Mouse (Mus musculus) frontal cortex, postnatal 25 days (tissue): ENCODE data around the gene Ramp2.

Experiments
- DNase-seq, 2 experiments: peaks; one replicate each; pipeline ENCODE4 v3.0.0; 2022; ENCODE audit warnings: low spot score in 2 of 2

The Ramp2 gene

GRCm38 (mm10) chr11:101245855-101246701, at the start of gene Ramp2:
Gene Ramp2, plus strand, starts transcription at chr11:101246028.
- no peak for DNase-seq

- no peak for DNase-seq
Measured at GRCm38 (mm10) chr11:101196175-101196574, 49.7 kb upstream of the Ramp2 start.

- DNase-seq, result no peak
Measured at GRCm38 (mm10) chr11:101199555-101199954, 46.3 kb upstream of the Ramp2 start.

DNA sequence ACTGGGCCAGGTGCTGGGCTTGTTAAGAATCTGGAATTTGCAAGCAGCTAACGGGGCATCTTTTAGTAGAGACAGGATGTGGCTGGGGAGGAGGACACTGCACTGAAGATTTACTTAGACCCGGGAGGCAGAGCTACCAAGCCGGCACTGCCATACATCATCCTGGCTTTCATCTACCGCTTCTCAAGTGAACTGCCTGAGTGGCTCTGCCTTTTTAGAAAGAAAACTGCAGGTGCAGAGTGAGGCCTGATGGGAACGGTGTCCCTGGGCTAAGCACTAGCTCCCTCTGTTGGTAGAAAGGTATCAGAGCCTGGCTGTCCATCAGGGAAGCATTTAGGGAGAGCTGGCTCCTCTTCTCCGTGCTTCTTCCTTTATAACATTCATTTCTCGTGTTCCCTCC, 44.8 kb upstream of the Ramp2 start:
- no peak for DNase-seq

- DNase-seq, result no peak
Measured at GRCm38 (mm10) chr11:101211970-101212369, 33.9 kb upstream of the Ramp2 start.

GRCm38 (mm10) chr11:101216936-101217335, 28.9 kb upstream of the Ramp2 start:
- no peak for DNase-seq

GRCm38 (mm10) chr11:101218436-101219055, 27.3 kb upstream of the Ramp2 start:
- no peak for DNase-seq

DNA sequence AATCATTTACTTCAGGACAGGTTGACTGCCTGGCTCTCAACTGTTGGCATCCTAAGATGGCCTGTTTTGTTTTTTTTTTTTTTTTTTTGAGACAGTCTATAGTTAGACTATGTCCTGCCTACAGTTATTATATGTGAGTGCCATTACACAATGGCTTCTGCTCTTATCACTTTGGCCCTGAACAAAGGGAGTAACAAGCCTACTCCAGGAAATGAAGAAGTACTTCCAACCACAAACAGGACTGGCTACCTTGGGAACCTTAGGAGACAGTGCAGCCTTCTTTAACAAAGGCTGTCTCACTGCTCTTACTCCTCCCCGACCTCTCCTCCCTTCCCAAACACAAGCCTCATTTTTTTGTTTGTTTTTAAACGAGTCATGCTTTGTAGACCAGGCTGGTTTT, 25.0 kb upstream of the Ramp2 start:
- DNase-seq, result no peak

- DNase-seq, result no peak
Measured at GRCm38 (mm10) chr11:101221306-101221986, 24.4 kb upstream of the Ramp2 start.

DNA sequence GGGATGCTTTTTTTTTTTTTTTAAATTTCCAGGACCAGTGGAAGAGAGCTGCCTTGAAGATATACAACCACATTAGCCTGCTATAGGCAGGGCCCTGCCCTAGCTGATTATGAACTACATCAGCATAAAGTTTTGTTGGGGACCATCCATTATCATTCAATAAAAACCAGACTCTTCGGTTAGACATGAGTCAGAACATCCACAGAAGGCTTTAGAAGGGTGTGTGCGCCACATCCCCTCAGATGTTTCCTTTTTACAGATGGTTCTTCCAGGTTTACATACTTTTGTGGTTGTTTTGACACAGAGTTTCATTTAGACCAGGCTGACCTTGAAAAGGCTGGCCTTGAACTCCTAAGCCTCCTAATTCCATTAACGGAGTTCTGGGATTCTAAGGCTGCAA, 21.5 kb upstream of the Ramp2 start:
- no peak for DNase-seq

GRCm38 (mm10) chr11:101225331-101226064, 20.3 kb upstream of the Ramp2 start:
- no peak for DNase-seq

- peak; percentile 82 to 86 for DNase-seq
Measured at GRCm38 (mm10) chr11:101226065-101226701, 19.6 kb upstream of the Ramp2 start, which contains the start of gene Ezh1. Gene Ezh1, minus strand, starts transcription at chr11:101226463.

DNA sequence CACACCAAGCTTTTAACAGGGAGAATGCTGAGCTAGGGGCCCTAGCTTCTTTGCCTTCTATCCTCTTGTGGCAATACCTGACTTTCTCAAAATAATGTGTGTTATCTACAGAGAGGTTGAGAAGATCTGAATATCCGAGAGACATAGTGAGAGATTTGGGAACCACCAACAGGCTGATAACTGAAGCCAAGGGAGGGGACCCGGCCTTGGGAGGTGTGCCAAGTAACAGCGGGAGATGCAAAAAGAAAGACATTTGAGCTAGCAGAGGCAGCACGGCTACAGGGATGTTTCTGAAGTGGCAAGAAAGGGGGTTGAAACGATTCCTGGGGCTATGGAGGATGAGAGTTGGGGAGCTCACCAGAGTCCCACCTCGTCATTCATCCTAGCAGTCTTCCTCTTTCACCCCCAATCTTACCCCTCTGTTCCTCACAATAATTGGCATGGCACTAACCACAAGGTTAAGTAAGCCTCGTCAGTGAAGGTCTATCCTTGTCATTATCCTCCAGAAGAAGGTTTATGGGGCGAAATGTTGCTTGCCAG, 16.4 kb upstream of the Ramp2 start:
- DNase-seq, result no peak

GRCm38 (mm10) chr11:101230061-101230511, 15.7 kb upstream of the Ramp2 start:
- no peak for DNase-seq

GRCm38 (mm10) chr11:101230526-101230925, 15.3 kb upstream of the Ramp2 start:
- DNase-seq, result no peak

GRCm38 (mm10) chr11:101230991-101231871, 14.6 kb upstream of the Ramp2 start:
- no peak for DNase-seq

DNA sequence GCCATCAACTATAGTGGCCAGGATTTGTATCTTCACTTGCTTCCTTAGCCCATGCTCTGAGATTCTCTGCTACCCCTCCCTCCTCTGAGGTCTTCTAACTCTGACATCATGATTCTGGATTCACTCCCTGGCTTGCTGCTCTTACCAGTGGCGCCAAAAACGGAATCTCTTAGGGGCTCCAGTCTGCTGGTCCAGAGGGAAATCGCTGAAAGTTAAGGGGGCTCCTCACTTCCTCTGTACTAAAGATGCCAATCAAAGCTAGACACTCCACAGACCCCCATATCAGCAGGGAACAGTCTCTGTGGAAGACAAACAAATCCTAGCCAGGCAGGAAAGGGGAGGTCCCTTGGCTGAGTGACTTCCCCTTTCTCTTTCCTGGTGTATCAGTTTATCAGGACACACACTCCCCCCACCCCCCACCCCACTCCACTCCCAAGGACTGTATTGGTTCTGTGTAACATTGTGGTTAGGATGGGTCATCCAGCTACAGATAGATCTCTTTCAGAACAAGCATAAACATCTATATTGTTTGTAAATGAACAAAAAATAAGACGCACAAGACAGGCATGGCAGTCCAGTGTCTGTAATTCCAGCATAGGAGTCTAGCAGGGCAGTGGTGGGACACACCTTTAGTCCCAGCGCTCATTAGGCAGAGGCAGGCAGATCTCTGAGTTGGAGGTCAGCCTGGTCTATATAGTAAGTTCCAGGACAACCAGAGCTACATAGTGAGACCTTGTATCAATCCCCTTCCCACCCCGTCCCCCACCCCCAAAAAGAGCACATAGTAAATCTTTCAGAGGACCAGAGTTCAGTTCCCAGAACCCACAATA, 13.6 kb upstream of the Ramp2 start:
- no peak for DNase-seq

DNA sequence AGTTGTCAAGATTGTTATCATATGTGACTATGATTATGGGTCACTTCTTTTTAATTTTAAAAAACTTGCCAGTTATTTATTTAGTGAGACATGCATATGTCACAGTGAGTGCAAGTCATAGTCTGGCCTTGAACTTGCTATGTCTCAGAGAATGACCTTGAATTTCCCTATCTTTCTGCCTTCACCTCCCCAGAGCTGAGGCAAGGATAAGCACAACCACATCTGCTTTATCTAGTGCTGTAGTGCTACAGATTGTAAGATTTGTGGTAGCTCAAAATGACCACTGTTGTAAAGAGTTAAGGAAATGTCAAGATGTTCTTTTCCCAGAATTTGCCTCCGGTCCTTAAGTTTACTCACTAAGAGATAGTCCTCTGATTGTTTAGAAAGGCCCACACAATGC, 12.6 kb upstream of the Ramp2 start:
- no peak for DNase-seq

DNA sequence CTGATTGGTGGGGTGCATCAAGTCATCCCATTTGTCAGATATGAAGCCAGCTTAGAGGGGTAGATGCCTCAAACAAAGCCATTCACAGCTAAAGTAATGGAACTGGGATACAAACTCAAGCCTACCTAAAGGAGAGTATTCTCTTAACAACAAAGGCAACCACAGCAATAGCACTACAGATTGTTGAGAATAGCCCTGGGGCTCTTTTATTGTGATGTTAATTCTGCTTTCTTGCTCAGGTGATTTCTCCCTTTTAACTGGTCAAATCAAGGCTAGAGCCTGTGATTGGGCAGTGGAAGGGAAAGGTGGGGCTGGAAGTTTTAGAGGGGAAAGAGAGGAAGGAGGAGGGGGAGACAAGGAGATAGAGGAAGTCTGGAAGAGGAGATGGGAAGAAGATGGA, 11.7 kb upstream of the Ramp2 start:
- DNase-seq, result no peak
